Mouse (Mus musculus) monocyte, adult 2 months (primary cell): ENCODE results near the gene Samd14.
"Not testable (repeated sequence)": the region's sequence is repeated elsewhere in the genome, so short reads cannot be mapped to it uniquely, and the experiment has no call there.

ENCODE experiments used
- DNase-seq, 2 experiments: peaks; one replicate each; pipeline ENCODE4 v3.0.0; 2022; ENCODE audit warnings: low spot score in 2 of 2, low read depth in 1 of 2

Gene Samd14

DNA sequence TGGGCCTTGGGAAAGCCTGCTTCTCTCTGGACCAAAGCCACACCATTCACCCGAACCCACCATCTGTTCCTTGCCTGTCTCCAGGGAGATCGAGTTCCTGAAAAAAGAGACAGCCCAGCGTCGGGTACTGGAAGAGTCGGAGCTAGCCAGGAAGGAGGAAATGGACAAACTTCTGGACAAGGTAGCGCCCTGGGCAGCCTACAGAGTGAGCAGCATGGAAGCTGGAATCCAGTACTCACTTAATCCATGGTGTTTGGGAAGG is 4.8 kb upstream of the Samd14 start:
- DNase-seq = no peak

DNA sequence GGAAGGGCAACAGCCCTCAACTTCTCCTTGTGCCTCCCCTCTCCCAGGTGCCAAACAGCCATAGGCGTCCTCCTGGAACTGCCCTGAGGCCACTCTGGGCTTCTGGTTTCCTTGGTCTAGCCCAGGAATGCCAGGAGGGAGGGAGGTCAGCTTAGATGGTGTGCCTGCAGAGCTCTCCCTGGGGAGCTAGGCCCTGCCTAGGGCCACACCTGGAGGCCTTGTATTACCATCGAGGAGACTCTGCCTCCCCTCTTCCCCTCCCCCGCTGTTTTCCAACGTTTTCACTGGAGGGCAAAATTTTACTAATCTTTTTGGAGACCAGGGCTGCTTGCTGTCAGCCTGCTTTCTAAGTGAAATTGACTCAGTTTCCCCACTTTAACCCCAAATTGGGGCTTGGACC is 3.6 kb upstream of the Samd14 start:
- no peak for DNase-seq

DNA sequence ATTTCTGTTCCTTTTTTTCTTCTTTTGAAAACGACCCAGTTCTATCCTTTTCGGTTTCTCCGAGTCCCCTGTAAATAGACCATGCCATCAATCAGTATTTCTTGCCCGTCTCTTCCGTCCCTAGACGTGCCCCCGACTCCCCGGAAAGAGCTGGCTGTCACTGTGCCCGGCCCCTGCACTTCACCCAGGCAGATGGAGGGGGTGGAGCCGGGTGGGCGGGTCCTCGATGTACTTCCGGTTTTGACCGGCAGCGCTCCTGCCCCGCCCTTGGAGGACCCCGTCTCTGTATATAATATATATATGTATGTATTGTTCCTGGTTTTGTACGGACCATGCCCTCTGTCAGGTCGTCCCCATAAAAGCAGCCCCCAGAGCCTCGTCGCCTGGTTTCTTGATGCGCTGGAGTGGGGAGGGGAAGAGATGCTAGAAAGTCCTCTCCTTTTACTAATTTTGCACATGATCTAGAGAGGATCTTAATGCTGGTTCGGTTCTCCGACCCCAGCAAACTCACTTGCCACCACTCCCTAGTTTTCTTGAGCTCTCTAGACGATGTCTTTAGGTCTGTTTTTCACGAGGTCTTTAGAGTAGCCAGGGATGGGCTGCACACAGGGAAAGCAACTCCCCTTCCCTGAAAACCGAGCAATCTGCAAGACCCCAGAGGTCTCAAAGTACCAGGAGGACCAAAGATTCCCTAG is 3.0 kb upstream of the Samd14 start:
- DNase-seq = peak in 1 of 2 experiments; percentile 58

DNA sequence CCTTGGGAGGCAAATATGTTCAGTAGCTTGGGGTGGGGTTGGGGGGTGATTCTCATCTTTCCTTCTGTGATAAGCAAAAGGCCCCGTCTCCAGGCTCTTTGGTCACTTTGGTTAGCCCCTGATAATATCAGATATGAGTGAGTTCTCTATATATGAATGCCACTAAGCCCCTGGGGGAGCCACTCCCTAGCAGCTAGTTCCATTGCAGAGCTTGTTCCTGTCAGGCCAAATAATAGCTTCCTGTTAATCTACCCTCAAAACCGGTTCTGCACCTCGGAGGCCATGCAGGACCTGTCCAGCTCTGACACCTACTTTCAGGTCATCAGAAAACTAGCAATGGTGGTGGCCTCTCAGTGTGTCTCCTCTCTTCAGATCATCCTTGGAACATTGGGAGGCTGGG is 2.3 kb upstream of the Samd14 start:
- DNase-seq = no peak

DNA sequence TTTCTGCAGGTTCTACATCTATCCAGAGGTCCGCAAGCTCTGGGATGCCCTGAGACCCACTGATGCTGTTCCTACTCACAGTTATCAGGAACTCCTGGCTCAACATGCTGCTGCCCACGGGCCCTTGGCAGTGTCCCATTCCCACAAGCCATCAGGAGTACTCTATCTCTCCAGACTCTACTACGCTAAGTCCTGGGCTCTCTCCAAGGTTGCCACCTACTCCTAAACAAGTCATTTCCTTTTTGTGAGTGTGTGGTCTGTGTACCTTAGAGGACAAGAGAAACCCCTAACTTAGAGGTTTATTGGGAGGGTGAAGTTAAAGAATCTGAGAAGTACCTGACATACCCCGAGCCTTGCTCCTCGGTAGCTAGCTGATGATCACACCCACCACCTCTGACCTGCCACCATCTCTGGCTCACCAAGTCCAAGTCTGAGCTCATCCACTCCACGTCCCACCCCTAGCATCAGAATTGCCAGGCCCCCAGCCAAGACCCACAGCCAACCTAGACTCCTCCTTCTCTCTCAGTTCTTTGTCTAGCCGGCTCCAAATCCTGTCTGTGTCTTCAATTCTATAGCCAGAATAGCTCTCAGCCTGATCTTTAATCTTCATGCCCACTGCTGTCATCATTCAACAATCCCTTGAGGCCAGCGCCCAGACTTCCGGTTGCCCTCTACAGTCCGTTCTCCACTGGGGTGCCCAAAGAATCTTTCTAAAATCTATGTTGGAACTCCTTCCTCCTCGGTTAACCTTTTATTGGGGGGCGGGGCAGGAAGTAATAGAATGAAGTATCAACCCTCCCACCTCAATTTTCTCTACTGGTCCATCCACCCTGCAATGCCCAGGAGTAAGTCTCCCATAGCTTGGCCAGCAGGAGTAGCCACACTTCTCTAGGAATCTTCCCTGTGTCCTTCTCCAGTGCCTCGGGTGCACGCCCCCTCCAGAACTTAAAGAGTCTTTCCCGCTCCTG is 734 bp upstream of the Samd14 start:
- no peak for DNase-seq

DNA sequence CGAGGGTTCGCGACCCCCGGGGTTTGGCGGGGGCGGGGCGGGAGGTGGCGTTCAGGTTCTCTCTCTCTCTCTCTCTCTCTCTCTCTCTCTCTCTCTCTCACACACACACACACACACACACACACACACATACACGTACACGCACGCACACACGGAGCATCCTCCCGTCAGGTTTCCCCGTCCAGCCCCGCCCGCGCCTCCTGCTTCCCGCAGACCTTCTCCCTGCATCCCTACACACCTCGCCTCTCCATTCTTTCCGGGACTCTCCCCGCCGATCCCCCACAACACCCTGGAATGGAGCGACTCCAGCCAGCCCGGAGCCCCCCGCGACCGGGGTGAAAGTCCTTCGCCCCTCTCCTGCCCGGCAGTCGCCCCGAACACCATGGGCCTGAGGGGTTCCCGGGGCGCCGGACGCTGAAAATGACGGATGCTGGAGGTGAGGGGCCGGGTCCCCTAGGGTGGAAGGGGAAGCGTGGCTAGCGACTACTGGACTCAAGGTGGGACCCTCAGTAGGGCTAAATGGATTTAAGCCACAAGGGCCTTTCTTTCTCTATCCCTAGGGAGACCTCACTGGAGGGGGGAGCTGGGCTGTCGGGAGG is 561 bp downstream of the Samd14 start:
- no peak for DNase-seq

DNA sequence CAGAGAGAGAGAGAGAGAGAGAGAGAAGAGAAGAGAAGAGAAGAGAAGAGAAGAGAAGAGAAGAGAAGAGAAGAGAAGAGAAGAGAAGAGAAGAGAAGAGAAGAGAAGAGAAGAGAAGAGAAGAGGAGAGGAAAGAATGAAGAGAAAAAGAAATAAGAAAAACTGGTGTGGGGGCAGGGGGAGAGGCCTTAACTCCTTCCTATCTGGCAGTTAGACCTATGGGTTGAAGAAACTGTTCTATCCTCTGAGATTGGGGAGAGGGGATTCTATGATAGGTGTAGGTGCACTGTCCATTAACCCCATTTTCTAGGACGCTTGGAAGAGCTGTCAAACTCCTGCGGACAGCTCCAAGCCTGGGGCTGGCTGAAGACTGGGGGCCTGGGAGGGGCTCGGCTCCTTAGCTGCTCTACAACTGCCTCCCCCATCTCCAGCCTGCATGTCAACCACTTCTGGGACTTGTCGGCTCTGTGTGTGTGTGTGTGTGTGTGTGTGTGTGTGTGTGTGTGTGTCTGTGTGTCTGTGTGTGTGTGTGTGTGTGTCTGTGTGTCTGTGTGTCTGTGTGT is 1.2 kb downstream of the Samd14 start:
- DNase-seq = not testable (repeated sequence)

DNA sequence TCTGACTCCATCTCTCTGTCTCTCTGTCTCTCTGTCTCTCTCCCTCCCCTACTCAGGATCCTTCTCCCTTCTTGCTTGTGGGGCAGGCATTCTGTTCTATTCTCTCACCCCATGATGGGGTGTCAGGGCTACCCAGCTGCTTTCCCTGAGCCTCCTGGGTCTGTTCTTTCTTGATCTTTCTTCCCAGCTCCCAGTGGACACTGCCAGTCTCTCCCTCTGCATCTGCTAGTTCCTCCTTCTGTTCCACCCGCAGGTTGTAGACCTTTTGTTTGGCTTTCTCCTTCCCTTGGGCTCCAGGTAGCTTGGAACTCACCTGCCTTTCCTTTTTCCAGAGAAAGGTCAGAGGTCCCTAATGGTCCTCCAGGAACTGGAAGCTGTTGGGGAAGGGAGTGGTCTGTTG is 1.7 kb downstream of the Samd14 start:
- no peak for DNase-seq

DNA sequence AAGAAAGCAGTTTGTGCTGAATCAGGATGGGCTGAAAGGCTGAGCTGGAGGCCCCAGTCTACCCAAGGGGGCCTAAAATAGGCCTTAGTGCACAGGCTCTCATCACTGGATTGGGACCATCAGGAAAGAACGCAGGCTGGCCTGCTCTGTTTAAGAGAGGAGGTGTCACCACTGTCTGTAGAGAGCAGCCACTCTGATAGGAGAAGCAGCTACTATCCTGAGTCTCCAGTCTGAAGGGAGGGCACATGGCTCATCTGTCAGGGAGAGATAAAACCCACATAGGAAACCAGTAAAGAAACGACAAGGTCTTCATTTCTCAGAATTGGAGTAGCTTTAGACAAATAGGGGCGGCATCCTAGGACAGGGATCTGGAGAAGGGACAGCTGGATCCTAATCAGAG is 2.4 kb downstream of the Samd14 start:
- DNase-seq = no peak

DNA sequence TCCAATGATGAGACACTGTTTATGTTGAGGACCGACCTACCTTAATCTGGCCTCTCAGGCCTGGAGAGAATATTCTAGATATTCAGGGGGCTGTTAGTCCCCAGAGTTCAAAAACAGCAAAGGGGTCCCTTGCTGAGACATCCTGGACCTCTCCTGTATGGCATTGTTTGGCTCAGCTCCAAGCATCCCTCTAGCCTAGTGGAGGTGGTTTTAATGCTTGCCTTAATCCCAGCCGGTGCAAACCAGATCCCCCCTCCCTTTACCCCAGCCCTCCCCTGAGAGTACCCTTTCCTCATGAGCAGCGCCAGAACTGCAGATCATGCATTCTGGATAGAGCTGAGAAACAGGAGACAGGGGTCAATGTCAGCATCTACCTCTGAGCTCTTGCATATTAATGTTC is 2.8 kb downstream of the Samd14 start:
- DNase-seq = no peak

DNA sequence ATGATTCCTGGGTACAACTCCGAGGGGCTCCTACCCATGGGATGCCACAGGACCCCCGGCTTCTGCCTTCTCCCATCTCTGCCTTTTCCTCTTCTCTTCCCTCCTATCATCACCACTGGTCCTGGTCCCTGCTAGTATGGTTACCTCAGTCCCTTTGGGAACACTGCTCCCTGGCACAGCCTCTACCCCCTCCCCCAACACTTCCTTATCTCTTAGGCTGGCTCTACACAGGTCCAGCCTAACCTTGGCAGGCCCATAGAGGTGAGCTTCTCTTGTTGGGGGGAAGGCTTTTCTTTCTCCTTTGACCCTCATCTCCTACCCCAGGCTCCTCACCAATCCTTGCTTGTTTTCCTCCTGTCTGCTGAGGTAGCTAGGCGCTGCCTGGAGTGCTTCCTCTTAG is 5.8 kb downstream of the Samd14 start:
- no peak for DNase-seq

DNA sequence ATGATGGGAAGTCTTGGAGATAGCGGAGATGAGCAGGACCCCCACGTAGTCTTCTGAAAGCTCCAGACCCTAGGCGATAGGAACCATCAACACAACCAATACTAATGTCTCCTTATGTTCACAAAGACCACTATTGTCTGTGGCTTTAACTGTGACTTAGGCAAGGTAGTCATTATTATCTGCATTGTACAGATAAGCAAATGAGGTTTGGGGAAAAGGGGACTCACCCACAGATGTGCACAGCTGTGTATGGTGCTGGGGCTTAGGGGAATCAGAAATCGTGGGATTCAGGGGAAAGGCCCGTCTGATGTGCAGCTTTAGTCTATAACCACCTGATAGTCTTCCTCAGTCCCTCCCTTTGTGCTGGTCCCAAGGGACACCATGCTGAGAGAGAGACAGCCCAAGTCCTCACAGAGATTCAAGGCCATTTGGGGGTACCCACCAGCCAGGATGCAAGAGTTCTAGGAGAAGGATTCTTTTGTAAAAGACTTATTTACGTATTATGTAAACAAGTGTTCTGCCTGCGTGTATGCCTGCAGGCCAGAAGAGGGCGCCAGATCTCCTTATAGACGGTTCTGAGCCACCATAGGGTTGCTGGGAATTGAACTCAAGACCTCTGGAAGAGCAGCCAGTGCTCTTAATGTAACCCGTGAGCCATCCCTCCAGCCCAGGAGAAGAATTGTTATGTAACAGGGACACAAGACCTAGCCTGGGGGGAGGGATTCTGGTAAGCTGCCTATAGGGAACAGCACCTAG is 12.7 kb downstream of the Samd14 start:
- no peak for DNase-seq

DNA sequence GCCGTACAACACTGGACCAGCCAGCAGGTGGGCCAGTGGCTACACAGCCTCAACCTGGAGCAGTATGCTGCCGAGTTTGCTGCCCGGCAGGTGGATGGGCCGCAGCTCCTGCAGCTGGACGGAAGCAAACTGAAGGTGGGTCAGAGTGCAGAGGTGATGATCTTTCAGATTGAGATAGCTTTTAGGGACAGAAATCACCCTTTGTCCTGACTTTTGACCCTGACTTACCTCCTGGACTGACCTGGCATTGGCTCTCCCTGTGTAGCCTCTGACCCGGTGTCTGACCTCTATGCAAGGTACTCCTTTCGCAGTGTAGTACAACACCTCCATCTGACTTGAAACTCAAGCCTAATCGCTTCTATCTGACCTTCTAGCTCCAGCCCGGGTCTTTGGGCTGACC is 13.8 kb downstream of the Samd14 start:
- no peak for DNase-seq

DNA sequence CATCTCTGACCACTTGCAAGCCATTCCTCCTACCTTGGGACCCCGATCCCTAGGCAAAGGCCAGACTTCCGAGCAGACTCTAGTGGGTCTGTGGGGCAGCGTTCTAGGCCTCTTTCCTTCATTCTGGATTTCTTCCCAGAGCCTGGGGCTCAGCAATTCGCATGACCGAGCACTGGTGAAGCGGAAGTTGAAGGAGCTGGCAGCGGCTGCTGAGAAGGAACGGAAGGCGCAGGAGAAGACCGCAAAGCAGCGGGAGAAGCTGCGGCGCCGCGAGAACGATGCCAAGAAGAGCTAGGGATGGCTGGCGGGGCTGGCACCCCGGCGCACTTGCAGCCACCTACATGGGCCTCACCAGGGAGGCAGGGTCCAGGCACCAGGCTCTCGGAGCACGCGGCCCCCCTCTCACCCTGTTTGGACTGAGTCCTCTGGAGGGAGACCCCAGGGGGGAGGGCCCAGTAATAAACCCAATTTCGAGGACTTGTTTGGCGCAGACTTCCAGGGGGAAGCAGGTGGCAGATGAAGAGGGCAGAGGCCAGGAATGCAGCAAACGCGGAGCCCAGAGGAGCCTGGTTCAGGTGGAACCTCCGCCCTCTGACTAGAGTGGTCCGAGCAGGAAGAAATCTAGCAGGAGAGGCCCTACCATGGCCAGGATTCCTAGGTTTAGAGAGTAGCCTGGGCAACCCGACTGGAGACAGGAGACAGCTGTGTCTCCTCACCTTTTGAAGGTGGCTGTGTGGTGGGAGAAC is 14.9 kb downstream of the Samd14 start:
- no peak for DNase-seq

DNA sequence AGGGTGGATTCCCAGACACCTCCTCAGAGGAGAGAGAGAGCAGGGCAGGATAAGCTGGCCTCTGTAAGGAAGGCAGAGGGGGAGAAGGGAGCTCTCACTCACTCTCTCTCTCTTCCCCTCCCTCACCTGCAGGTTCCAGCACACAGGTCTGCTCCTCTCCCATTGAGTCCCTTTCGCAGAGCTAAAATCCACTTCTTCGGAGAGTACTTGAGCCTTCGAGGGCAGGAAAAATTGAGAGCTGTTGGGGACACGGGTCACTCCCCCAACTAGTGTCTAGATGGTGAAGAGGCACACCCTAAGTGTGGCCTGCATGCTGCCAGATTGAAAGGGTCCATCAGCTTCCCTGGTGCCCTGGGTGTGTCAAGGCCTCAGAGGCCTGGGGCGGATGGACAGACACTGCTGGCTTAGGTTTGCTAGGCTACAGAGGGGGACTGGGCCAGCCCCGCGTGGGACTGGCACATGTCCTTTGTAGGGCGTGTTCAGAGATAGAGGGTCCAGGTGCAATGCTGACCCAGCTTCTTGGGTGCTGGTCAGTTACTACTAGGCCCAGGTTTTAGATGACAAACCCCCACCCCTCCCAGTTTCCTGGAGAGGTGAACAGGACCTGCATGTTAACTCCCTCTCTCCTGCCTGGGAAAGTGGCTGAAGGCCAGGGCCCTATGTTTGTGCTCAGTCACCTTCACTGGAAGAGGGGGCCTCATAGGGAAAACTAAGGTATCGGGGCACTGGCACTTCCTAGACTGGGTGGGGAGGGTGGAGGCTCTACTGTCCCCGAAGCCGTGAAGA is 15.7 kb downstream of the Samd14 start:
- DNase-seq = no peak

DNA sequence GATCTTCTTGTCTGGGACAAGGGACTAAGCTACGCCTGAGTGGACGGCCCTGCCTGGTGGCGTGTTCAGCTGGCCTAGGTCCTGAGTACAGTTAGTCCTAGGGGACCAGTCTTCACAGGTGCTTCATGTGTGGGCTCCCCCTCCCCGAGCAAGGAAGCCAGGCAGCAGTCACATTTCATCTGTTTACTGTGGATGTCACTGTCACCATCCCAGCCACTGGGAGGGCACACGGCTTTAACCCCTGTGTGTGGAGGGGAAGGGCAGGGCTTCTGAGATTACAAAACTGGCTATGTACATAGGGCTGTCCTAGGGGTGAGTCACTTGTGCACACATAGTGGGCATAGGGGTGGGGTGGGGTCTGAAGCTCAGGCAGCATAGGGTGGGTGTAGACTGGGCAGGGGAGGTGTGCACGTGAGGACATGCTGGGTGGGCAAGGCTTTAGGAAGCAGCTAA is 16.4 kb downstream of the Samd14 start:
- no peak for DNase-seq

DNA sequence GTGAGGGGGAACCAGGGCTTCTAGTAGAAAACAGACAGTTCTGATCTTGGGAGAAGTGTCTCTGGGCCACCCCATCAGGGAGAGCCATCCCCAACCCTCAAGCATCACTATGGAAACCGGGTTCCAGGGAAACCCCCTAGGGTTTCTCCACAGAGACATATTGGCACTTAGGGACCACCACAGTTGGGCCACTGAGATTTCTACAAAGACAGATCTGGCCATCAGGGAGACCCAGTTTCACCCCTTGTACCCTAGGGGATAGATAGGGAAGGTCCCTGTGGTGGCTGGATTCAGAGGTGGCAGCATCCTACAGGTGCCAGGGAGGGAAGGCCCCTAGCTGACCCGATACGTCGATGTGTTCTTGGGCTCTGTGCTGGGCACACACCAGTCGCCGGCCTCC is 17.2 kb downstream of the Samd14 start:
- DNase-seq = no peak

DNA sequence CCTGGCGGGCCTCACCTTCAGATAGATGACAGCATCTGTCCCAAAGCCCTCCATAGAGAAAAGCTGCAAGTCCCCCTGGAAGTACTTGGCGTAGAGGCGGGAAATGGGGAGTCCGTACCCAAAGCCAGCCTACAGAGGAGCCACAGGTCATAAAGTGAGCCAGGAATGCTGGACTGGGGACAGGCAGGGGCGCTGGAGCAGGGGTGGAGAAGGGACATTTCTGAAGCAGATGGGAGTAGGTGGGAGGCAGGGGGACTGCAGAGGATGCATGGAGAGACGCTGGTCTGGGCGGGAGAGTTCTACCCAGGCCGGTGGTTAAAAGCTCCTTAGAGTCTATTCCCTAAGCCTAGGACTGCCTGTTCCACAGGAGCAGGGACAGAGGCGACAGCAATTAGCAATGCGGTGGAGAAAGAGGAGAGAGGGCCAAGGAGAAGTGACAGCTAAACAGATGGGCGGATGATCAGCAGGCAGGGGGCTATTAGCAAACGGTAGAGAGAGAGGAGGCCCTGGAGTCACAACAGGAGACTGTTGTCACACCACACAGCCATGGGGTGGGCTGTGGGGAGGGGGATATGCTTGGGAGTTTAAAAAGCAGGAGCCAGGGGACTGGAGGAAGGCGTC is 18.3 kb downstream of the Samd14 start:
- DNase-seq = no peak

DNA sequence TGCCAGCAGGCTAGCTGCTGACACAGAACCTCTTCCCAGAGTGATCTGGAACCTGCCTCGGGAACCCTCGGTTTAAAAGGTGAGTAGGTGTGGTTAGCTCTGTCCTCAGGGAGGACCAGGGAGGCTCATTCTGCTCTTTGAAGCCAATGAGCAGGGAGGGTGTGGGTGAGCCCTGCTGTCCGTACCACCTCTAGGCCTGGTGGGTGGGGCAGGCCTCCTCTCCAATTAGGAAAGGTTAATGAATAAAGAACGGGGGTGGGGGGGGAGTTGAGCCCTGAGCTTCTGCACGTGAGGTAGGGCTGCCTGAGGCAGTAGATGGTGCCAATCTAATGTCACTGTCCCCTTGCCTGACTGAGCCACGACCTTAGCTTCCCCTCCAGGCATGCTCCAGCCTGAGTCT is 23.3 kb downstream of the Samd14 start:
- DNase-seq = no peak
